Mouse (Mus musculus): Measurements from ENCODE around the gene Pappa2. TPM values are rescaled to one million over a fixed set of nuclear protein-coding genes. Genes with fewer than 3 reads are reported as not detected.

The Pappa2 gene
- under 1 TPM; 0.11 to 0.14 TPM for total RNA-seq (2021)

GRCm38 (mm10) chr1:158980390-158980789 is at the start of gene Pappa2:
Pappa2 (minus strand) TSS chr1:158980490.
- intact Hi-C loops (cut with DNase I): no loop called here
- no peak for DNase-seq

DNA sequence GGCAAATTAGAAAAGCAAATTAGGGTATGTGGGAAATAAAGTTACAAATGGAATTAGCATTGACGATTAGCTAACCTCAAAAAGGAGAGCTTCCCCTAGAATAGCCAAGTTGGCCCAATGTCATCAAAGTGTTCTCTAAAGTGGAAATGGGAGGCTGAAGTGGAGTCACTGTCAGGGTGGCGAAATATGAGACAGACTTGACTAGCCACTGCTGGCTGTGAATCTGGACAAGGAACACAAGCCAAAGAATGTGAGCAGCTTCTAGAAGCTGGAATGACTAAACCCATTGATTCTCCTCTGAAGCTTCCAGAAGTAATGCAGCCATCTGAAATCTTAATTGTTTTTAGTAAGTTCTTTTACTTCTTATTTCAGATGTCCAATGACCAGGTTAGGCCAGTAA is 48.8 kb upstream of the Pappa2 start:
- peak; percentile 15 to 18 for DNase-seq
- intact Hi-C loops (cut with DNase I): no loop called here

DNA sequence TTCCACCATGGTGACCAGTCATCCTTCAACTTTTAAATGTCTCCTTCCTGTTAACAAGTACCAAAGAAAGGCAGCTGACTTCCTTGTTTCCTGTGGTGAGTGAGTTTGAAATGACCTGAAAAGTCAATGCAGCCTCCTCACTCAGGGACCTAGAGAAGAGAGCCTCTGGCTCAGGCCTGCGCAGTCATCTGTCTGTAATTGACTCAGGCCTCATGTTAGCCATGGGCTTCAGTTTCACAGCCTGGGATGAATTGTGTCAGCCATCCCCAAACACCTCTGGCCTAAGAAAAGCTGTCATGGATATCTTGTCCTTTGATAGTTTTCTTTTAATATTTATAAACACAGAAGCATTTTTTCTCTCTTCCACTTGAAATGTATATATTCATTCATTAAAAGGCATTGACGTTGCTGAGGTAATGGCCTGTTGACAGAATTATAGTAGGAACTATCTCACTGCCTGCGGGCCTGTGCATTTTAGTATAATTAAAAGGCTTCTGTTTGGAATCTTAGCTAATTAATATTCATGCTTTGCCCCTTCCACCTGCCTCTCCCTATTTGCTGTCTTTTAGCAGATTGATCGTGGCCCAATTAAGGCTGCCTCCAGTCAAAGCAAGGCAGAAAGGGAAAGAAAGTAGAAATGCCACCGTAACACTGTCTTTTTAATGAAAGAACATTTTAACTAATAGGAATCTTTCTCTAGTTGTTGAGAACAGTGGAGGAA is 34.8 kb upstream of the Pappa2 start:
- no peak for DNase-seq
- intact Hi-C loops (cut with DNase I): no loop called here

GRCm38 (mm10) chr1:158987042-158987441 is 6.8 kb upstream of the Pappa2 start:
- intact Hi-C loops (cut with DNase I): no loop called here
- no peak for DNase-seq

GRCm38 (mm10) chr1:158962340-158962739 is 17.9 kb downstream of the Pappa2 start:
- intact Hi-C loops (cut with DNase I): no loop called here
- DNase-seq: no peak

DNA sequence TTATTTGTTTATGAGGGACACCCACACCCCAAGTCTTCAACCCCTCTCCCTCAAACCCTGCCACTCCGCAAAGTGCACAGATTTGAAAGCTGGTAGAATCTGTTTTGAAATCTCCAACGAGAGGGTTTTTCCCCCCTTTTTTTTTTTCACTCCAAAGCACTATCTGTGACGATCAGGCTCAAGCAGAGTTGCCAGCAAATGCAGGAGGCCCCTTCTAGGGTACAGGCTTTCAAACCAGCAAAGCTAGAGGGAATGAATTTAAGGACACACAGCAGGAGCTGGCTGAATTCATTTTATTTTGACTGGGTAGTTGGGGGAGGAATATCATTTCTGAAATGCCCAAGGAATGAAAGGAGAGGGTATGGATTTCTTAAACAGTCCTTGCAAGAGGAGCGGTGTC is 19.3 kb downstream of the Pappa2 start:
- intact Hi-C loops (cut with DNase I): no loop called here
- DNase-seq: no peak

DNA sequence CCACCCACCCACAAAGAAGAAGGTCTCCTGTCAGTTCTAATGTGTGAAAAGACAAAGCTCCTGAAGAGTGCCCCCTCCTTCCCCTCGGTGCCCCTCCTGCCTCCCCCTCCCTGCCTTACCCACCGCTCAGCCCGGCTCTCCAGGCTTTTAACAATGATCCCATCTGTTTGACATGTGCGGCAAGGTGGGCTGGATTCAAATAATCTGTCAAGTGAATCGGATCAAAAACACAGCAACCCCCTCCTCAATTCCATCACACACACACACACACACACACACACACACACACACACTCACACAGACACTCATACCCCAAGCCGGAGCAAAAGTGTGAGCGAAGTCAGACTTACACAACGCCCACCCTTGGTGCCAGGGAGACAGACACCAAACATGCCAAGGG is 19.7 kb downstream of the Pappa2 start:
- no peak for DNase-seq
- intact Hi-C loops (cut with DNase I): no loop called here

DNA sequence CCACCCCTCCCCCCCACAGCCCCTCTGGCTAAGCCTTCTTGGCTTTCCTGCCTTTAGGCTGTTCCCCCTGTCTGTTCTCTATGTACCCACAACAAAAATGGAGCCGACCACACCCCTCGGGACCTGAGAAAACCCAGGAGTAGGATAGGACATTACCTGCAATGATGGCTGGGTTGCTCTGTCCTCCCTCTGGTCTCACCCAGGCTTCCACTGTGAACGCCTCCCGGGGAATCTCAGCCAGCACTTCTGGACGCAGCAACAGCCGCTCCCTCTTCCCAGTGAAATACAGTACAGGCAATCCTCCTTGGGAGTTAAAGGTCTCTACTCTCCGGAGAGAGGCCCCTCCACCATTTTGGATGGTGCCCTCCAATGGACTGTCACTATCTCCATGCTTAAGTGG is 23.9 kb downstream of the Pappa2 start:
- no peak for DNase-seq
- intact Hi-C loops (cut with DNase I): loop anchor here (10.0 kb wide), 1 partner anchor 1402 kb away; no protein-coding TSS in a partner anchor

DNA sequence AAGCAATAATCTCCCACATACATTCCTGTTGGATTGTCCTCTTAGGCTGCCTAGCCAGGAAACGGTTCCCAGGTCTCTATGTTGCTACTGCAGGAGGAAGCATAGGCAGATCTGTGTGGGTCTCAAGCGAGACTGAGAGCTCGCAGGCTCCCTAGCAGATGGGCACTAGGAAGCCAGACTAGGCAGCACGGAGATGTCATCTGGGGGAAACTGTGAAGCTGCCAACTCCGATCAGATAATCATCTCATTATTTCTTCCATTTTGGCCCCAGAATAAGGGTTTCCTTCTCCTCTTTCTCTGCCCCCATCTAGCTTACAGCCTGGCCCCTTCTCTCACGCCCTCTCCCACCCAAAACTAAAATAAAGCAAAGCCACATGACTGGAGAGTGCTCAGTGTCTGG is 25.5 kb downstream of the Pappa2 start:
- DNase-seq: no peak
- intact Hi-C loops (cut with DNase I): loop anchor here (10.0 kb wide), 1 partner anchor 1400 kb away; no protein-coding TSS in a partner anchor

GRCm38 (mm10) chr1:158953479-158954207 is 26.6 kb downstream of the Pappa2 start:
- peak; percentile 69 to 70 for DNase-seq
- intact Hi-C loops (cut with DNase I): loop anchor here (1.0 to 10.0 kb wide), 6 partner anchors 33 to 1399 kb away; no protein-coding TSS in a partner anchor

GRCm38 (mm10) chr1:158949041-158949440 is 31.2 kb downstream of the Pappa2 start:
- no peak for DNase-seq
- intact Hi-C loops (cut with DNase I): no loop called here

DNA sequence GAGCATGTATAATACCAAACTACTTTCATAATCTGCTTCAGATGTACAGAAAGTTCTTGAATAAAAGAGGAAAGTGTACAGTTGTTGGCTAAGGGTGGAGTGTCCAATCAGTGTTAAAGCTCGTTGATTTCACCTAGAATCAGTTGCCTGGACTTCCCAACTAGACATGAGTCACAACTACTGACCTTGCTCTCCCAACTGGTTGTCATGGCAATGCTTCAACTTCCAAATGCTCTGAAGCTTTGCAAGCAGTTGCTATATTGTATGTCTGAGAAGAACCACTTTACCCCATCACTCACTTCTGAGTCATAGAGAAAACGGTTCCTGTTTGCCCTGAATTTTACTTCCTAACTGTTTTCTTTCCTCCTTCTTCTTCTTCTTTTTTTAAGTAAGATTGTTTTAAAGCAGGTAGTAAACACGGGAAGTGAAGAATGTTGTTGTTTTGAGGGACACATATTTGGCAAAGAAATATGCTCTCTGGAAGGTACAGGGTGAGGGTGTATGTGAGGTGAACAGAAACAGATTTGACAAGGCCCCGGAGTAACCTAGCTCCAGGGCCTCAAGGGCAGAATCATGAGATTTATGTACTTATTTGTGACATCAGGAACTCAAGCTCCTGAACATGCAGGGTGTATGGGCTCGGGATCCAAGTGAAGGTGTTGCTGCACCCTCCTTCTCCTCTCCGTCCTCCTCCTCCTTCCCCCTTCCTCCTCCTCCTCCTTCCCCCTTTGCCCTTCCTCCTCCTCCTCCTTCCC is 32.1 kb downstream of the Pappa2 start:
- DNase-seq: no peak
- intact Hi-C loops (cut with DNase I): no loop called here

GRCm38 (mm10) chr1:158944936-158945335 is 35.4 kb downstream of the Pappa2 start:
- DNase-seq: no peak
- intact Hi-C loops (cut with DNase I): no loop called here

DNA sequence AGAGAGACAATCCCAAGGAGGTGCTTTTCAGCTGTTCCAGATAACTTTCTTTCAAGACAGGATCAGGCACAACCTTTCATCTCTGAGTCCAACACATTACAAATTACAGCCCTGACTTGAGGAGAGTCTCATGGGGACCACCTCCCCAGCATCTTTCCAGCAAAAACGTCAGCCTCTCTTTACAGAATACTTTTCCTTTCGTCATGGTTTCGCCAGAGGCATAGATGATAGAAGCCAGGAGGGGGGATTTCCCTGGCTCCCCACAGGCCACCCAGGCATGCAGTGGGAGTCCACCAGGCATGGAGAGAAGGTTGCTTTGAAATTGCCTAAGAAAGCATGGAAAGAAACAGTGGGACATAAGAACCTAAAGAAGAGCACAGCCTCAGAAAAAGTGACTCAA is 37.4 kb downstream of the Pappa2 start:
- no peak for DNase-seq
- intact Hi-C loops (cut with DNase I): no loop called here

- intact Hi-C loops (cut with DNase I): no loop called here
- DNase-seq: no peak
Observed at GRCm38 (mm10) chr1:158940966-158941365, 39.3 kb downstream of the Pappa2 start.

- intact Hi-C loops (cut with DNase I): no loop called here
- DNase-seq: no peak
Observed at GRCm38 (mm10) chr1:158934447-158934846, 45.8 kb downstream of the Pappa2 start.

- no peak for DNase-seq
- intact Hi-C loops (cut with DNase I): no loop called here
Observed at GRCm38 (mm10) chr1:158931202-158931827, 49.0 kb downstream of the Pappa2 start.

DNA sequence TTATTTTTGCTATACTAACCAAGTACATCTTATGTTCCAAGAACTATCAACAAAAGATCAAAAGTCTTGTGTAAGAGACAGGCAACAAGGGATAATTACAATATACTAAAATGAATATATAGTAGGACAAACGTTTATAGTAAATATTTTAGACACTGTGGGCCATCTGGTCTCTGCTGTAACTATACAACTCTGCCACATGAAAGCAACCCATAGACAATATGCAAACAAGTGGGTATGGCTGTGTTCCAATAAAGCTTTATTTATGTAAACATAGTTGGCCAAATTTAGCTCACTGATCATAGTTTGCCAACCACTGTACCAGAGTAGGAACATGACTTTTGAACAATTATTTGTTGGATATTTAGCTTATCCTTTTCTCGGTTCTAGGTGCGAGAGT is 50.9 kb downstream of the Pappa2 start:
- no peak for DNase-seq
- intact Hi-C loops (cut with DNase I): no loop called here

- intact Hi-C loops (cut with DNase I): loop anchor here (2.0 kb wide), 1 partner anchor 32 kb away; no protein-coding TSS in a partner anchor
- no peak for DNase-seq
Observed at GRCm38 (mm10) chr1:158920451-158920850, 59.8 kb downstream of the Pappa2 start.

- intact Hi-C loops (cut with DNase I): no loop called here
- no peak for DNase-seq
Observed at GRCm38 (mm10) chr1:158918890-158919289, 61.4 kb downstream of the Pappa2 start.

DNA sequence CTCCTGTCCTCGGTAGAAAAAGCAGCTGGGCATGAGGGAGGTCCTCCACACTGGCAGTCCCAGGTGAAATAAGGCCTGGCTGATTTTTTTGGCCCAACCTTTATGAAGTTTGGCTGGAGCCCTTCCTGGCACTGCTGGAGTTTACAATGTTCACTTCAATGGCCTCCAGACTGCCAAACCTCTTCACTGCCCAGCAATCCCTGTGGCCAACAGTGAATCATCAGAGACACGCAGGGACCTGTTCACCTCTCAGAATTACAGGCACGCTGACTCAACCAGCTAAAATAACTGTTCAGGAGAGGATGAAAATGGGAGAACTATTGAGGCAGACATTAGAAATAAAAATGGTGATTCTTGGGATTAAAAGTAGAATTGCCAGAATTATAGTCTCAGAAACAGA is 63.2 kb downstream of the Pappa2 start:
- DNase-seq: no peak
- intact Hi-C loops (cut with DNase I): no loop called here

Measured in heart, postnatal 36 days (tissue).